Mouse (Mus musculus) kidney, postnatal 36 days (tissue): Measurements from ENCODE around the gene Ttc41.

ENCODE experiments used
- DNase-seq, 2 experiments: peaks; one replicate each; pipeline ENCODE4 v3.0.0; 2021 to 2022; ENCODE audit warnings: mixed read lengths in 2 of 2

The Ttc41 gene

DNA sequence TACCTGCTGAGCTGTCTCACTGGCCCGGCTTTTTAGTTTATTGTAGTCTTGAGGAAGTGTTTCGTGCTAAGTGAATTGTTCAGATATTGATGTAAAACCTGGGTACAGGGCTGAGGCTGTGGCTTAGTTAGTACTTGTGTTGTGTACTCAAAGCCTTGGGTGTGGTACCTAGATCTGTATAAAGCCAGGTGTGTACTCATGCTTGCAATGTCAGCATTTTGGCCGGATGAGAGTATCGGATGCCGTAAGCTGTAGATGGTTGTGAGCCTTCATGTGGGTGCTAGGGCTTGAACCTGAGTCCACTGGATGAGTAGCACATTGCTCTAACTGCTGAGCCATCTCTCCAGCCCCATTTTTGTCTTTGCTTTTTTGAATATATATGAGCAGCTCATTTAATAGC lies 80.5 kb downstream of the Ttc41 start:
- DNase-seq: no peak

DNA sequence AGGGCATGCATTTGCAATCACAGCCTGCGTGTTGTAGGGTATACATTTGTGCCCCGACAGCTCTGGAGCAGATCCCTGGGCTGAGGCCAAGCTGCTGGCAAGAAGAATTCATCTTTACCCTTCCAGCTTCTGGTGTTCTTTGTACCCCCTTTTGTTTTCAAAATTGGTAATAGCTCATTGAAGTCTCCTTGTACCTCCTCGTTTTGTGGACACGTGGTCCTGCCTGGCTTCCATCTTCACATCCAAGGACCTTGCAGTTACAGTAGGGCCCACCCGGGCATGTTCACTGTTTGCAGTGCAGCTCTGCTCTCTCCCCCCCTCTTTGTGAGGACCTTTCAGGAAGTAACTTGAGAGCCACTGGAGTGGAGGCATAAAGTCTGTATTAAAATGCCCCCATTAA lies 82.6 kb downstream of the Ttc41 start:
- no peak for DNase-seq

DNA sequence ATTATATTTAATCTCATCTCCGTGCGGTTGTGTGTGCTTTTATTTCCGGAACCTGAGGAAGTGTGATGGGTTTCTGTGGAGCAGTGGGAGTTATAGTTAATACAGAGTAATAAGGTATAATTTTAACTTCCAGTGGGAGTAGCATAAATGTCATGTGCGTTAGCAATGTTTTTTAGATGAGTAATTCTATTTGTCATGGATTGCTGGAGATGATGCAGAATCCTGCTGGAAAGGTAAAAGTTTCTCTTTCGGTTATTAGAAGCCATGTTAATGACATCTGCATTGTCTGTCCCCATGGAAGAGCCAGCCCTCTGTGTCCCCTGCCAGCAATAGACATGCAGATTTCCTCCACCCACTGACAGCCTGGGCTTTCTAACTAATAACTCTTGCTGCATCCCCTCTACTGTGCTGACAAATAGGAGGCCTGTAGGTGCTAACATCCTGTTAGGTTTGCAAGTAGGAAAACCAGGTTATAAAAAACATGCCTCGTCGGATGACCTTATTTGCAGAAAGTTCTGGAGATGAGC lies 83.6 kb downstream of the Ttc41 start:
- DNase-seq: no peak

DNA sequence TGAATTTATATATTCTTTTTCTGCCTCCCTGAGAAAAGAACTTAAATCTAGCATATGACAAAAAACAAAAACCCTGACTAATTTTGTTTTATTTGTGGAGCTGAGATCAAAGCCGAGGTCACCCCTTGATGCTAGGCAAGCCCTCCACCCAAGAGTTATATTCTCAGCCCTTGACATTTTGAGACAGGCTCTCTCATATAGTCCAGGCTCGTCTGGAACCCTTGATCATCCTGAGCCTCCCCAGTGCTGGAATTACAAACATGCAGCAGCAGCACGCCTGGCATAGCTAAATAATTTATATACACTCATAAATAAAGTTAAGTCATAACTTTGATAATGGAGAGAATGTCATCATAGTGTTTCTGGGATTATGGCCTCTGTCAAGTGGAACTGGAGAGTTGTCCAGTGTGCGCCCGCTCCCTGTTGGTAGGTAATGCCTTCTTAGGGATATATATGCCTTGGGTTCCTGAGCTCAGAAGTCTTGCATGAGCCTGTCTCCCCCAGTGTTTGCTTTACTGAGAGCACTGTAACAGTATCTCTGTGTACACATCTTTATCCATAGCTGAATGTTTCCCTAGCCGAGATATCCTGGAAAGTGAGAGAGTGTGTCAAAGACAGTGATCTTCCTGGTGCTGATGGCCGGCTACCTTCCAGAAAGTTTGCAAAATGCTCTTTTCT lies 86.0 kb downstream of the Ttc41 start:
- no peak for DNase-seq

DNA sequence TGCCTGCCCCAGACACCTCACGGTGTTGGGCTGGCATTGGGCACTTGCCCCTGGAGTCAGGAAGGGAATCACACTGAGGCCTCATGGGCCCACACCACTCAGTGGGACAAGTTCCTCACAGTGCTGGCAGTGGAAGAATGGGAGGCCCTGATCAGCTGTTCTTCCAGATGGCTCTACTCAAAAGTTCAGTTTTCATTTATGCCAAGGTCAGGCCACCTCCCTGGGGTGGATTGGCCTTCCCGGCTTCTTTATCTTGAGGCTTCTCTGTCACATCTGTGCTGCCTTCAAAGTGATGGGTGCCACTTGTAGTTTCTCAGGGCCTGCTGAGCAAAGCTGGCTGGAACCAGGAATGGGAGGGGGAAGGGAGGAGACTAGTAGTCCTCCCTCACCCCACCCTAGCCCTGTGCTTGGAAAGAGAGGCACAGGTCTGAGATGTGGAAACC lies 87.9 kb downstream of the Ttc41 start:
- peak in 1 of 2 experiments; percentile 16 for DNase-seq

DNA sequence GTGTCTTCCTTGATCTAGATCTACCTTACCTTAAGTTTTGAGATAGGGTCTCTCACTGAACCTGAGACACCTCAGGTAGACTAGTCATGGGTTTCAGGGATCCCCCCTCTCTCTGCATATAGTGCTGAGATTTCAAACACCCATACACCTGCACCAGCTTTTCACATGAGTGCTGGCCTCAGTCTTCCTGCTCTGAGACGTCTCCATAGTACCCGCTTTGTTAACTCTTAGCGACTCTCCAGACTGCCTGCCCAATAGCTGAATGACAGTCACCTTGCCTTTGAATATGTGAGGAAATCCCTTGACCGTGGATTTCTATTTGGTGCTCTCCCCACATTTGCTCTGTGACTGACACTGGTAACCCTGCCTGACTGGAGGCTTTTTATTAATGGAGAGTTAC lies 88.6 kb downstream of the Ttc41 start:
- DNase-seq: no peak

DNA sequence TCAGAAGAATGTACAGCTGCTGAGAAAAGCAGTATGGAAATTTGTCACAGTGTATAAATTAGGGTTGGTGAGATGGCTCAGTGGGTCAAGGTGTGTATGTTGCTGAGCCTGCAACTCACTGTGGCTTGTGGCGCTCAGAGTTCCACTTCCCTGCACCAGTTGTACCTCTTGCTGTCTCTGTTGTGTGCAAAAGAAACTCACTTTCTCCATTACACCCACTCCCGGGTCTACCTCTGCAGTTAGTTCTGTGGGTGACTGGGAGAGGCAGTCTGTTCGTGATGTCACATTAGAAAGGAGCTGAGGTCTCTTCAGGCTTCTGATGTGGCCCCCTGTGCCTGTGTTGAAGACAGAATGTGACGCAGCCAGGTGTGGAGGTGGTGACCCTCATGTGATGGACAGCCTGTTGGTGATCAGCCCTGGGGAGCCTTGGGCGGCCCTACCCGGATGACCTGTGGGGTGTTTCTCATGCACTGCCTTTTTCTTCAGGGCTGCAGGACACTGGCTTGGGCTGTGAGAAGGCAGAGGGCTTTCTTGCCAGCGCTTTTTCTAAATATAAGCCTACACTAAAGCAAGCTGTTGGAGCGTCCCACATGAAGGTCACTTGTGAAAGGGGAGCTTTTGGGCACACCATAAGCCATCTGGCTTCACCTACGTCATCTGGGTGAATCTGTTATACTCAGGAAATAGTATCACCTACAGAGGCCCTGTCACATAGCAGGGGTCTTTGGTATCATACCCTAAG lies 89.4 kb downstream of the Ttc41 start:
- no peak for DNase-seq

DNA sequence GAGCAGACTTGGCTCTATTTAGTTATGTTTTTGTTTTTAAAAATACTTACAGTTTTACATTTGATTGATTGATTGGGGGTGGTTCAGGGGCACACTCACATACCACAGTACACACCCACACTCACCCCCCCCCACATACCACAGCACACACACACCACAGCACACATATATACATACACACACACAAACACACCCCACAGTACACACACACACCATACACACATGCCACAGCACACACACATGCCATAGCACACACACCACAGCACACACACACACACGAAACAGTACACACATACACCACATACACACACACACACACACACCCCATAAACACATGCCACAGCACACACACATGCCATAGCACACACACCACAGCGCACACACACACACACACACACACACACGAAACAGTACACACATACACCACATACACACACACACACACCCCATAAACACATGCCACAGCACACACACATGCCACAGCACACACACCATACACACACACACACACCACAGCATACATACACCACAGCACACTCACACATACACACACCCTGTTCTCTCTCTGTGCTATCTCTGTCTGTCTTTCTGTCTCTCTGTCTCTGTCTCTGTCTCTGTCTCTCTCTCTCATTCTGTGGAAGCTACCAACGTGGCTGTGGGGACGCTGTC lies 90.6 kb downstream of the Ttc41 start:
- no peak for DNase-seq

DNA sequence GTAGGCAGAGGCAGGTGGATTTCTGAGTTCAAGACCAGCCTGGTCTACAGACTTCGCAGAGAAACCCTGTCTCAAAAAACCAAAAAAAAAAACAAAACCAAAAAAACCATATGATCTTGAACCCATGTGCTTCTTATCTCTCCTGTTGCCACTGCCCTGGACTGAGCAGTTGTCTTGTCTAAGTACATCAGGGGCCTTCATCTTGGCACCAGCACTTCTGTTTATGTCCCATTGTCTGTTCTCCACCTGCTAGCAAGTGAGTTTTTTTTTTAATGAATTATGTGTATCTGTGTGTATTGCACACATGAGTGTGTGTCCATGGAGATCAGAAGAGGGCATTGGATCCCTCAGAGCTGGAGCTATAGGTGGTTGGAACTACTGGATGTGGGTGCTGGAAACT lies 101.8 kb downstream of the Ttc41 start:
- no peak for DNase-seq

DNA sequence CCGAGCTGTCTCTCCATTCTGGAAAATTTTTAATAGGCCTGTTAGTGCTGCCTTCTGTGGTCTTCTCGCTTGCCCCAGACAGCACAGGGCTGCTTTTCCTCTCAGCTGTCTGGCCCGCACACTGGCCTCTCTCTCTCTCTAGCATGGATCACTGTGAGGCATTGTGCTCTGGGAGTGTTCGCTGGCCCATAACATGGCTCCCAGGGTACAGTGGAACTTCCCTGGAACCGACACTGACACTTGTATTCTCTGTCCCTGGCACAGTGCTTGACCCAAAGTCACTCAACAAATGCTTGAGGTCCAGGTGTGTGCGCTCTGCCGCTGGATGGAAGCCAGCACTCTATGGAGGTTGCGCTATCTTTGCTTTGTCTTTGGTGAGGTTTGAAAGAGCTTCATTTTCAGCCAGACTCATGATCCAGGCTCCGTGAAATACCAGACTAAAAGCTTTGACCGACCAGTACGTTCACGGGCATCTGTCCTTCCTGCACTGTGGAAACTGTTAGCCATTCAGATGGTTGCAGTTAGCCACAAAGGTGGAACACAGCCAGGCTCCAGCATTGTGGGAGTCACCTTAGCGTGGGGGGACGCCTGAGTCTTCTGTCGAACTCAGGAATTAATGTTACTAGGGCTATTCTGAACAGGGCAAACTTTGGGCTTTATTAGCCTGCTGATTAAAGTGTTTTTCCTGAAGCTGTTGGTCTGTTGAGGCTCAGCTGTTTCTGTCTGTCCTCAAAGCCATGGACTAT lies 102.6 kb downstream of the Ttc41 start:
- no peak for DNase-seq

DNA sequence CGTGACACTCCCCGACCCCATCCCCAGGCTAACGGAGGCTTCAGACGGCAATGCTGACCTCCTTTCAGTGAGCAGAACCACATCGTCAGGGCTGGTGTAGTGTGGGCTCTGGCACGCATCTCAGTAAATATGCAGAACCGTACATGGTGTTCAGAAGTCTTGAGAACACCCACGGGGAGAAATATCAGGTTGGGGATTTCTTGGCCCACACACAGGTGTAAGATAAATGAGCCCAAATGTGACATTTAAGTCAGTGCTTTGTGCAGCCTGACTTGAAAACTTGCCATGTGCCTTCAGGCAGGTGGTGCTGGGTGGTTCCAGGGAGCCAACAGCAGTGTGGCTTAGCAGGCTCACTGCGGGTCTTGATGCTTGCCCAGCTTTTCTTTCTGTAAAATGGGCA lies 104.4 kb downstream of the Ttc41 start:
- DNase-seq: no peak

DNA sequence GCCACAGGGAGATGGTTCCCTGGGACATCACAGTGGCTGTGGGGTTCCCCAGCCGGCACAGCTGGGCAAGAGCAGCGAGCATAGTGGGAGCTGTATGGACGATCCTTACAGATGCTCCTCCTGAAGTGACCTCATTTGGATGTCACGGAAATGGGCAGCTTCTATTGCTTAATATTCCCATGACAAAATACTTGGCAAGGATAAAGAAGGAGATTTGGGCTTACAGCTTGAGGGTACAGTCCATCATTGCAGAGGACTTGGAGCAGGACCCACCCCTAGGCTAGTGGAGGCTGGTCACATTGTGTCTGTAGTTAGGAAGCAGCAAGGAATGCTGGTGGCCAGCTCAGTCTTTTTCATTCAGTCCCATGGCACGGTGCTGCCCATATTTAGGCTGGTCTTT lies 105.0 kb downstream of the Ttc41 start:
- DNase-seq: no peak

DNA sequence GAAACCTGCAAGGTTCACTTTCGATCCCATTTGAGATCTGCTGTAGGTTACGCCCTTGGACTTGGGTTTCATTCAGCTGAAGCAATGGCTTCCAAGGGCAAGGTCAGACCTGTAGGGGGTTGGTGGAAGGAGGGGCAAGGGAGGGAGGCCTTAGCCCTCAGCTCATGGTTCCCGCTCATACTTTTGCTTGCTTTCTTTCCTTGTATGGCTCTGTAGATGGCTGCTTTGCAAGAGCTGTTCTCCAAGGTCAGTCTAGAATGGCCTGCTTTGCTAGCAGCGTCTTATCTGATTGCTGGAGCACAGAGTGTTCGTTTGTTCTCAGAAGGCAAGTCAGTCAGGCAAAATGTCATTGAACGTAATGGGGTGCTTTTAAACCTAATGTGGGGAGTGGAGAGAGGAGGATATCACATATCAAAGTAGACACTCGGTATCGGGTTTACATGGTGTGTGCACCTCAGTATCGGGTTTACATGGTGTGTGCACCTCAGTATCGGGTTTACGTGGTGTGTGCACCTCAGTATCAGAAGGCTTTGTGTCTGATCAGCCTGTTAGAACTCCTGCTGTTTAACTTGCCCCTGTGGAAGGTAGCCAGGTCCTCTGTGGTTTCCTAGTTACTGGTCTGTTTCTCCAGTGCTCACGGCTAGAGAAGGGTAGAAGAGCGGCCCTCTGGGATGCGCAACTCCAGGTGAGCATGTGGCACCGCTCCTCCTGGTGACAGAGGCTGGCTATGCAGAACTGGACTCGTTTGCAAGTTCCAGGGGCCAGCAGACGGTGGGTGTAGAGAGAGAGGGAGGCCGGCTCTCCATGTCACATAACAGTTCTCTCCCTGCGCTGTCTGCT lies 108.9 kb downstream of the Ttc41 start:
- peak; percentile 19 to 32 for DNase-seq

DNA sequence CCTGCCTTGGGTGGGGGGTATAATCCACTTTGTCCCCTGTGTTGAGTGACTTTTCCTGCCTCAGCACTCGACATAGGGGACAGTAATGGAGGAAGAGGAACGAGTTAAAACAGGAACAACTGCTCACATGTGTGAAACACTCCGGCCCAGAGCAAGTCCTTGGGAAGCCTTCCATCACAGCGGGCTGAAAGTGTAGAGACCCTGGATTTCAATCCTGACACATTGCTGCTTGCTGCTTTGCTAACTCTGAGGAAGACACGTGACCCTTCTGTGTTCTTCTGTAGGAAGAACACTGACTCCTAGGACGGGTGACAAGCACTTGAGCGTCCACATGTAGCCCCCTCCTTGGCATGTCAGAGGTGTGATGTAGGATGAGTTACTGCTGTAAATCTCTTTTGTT lies 109.5 kb downstream of the Ttc41 start:
- no peak for DNase-seq

DNA sequence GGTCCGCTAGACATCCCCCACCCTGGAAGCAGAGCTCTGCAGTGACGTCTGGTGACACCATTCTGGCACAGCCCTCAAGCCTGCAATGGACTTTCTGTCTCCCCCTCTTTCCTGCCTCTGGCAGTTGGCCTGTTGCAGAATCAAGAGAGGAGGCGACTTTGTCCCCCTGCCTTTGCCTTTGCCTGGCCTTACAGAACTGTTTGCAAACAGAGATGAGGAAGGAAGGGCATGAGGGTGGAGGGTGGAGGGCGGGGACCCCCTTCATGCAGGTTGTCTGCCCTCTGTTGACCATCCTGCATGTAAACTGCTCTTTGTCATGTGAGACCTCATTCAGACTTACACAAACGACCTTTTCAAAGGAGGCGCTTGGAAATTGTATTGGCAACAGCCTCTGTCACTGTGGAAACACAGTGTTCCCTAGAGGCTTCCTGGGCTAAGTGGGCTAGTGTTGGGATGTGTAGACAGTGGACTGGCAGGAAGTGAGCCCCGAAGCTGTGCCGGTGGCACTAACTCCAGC lies 114.1 kb downstream of the Ttc41 start:
- no peak for DNase-seq

DNA sequence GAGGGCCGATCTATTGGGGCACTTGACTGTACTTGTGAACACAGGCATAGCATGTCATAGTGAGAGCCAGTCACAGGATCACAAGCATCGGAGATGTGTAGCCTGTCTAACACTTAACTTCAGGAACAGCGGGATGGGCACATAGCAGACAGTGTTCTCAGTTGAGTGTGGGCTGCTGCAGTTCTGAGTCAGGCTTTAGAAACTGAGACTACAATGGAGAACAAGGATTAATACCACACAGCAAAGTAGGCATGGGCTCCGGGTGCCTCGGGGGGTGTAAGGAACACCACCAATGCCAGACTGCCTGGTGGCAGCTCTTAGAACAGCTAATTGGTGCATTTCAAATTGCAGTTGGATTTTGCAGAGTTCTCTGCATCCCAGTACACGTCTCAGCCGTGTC lies 115.4 kb downstream of the Ttc41 start:
- no peak for DNase-seq

DNA sequence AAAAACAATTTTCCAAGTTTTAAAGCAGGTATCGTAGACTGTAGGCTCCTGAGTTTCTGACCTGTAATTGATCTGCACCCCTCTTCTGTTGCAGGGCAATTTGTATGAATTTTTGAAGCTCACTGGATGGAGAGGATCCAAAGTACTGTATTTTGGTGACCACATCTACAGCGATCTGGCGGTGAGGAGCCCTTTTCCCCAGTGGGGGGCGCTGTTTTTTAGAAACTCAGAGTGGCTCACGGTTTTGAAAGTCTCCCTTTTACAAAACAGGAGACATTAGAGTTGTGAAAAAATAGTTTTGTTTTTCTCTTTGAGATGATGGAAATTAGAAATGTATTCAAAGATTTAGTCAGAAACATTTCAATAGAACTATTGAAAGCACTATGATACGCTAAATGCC lies 118.5 kb downstream of the Ttc41 start:
- DNase-seq: no peak

DNA sequence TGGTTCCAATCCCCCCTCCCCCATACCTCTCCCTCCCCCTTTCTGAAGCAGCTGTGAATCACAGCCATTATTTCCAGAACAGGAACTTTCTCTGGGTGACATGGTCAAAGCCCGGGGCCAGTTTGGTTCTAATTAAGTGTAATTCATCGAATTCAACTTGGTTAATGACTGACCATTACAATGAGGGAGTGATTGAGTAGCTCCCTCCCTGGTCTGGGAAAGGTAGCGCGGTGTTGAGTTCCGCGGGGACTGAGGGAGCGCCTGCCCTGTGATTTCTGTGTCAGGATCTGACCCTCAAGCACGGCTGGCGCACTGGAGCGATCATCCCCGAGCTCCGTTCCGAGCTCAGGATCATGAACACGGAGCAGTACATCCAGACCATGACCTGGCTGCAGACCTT lies 119.3 kb downstream of the Ttc41 start:
- DNase-seq: peak; percentile 56 to 63

DNA sequence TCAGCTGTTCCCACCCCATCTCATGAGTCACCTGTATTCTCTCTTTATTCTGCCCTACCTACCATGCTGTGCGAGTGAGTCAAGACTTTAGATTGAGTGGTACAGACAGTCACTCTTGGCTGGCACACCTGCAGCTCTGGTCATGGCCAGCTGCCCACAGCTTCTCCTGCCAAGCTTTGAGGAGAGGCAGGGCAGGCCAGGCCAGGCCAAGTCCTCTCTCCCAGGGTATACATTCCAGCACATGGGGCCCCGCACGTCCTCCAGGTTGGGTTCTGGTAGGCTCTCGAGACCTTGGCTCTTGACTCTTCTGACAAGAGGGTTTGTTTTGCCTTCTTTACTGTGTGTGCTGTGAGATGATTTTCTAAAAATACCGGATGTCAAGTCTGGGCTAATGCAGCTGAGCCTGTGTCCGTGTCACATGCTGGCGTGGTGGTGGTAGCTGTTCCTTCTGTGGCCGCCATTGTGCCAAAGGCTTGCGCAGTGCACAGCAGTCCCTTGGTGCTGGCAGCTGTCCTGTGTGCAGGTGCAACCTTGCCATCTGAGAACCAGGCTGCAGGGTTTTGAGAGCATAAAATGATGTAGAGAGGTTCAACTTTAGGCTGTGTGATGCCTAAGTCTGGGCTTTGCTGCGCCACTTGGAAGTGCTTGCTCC lies 120.4 kb downstream of the Ttc41 start:
- peak; percentile 86 to 90 for DNase-seq
